Mouse (Mus musculus) ES-Bruce4 (cell line): Measurements from ENCODE around the gene Map3k14. TPM values are rescaled to one million over a fixed set of nuclear protein-coding genes. Genes with fewer than 3 reads are reported as not detected.

Experiments
- H3K27ac ChIP-seq: 2 replicates; pipeline ENCODE4 v1.5.1; 2012; ENCODE audit warnings: low read length, inconsistent platforms; ENCODE audit not compliant: insufficient read depth
- H3K27me3 ChIP-seq: 2 replicates; pipeline ENCODE4 v1.6.1; 2012; ENCODE audit warnings: mild to moderate bottlenecking, low read length, inconsistent platforms; ENCODE audit not compliant: control insufficient read depth, poor library complexity, insufficient read depth, severe bottlenecking
- H3K36me3 ChIP-seq: 2 replicates; pipeline ENCODE4 v1.6.1; 2012; ENCODE audit warnings: inconsistent platforms, mild to moderate bottlenecking, low read length, moderate library complexity; ENCODE audit not compliant: control insufficient read depth, poor library complexity, insufficient read depth, severe bottlenecking
- H3K4me1 ChIP-seq: one replicate; pipeline ENCODE4 v1.8.1; 2011; ENCODE audit warnings: low read length; ENCODE audit not compliant: control insufficient read depth, insufficient read depth
- H3K4me3 ChIP-seq: 2 replicates; pipeline ENCODE4 v1.5.1; 2011; ENCODE audit warnings: low read depth, mild to moderate bottlenecking, low read length
- H3K9ac ChIP-seq: 2 replicates; pipeline ENCODE4 v1.6.1; 2012; ENCODE audit warnings: low read depth, mild to moderate bottlenecking, inconsistent platforms; ENCODE audit not compliant: poor library complexity, severe bottlenecking
- H3K9me3 ChIP-seq: replicated peaks from 2 replicates; pipeline ENCODE4 v1.6.1; 2012; ENCODE audit warnings: mild to moderate bottlenecking, low read length, inconsistent platforms; ENCODE audit not compliant: control insufficient read depth, poor library complexity, insufficient read depth, severe bottlenecking
- CTCF ChIP-seq: IDR thresholded peaks from one replicate; pipeline ENCODE4 v1.8.1; 2011; ENCODE audit warnings: low read depth, low read length
- EP300 ChIP-seq: IDR thresholded peaks from 2 replicates; pipeline ENCODE4 v1.6.1; 2011; ENCODE audit warnings: low read depth, low read length; ENCODE audit not compliant: insufficient read depth
- POLR2A ChIP-seq: IDR thresholded peaks from one replicate; pipeline ENCODE4 v1.8.1; 2011; ENCODE audit warnings: low read length; ENCODE audit not compliant: insufficient read depth
- polyA plus RNA-seq: library from polyadenylated mRNA; stranded (reverse); fragments of >200 nt; gene quantifications from 2 replicates; pipeline ENCODE4 v1.2.4, GENCODE M21; 2011; ENCODE audit warnings: low read depth; ENCODE audit not compliant: missing spikeins, insufficient read depth, insufficient read length

The Map3k14 gene
- polyA plus RNA-seq, 1 experiment = 2.2 TPM

GRCm38 (mm10) chr11:103262412-103263267 lies 4.6 kb downstream of the Map3k14 start:
- Histone ChIP-seq H3K4me1 (no peaks in the 10 kb centered on the region), H3K9ac (no peak overlapping the region), H3K27ac (no peak overlapping the region), H3K4me3 (no peak overlapping the region), H3K9me3 (no peaks in the 10 kb centered on the region), H3K27me3 (no peaks in the 10 kb centered on the region), H3K36me3 (no peaks in the 10 kb centered on the region)
- TF ChIP-seq CTCF = no peak
- no peak for TF ChIP-seq POLR2A
- no peak for TF ChIP-seq EP300

GRCm38 (mm10) chr11:103261671-103262411 lies 5.4 kb downstream of the Map3k14 start:
- Histone ChIP-seq H3K36me3 (no peaks in the 10 kb centered on the region), H3K4me3 (no peak overlapping the region), H3K9me3 (no peaks in the 10 kb centered on the region), H3K9ac (no peak overlapping the region), H3K4me1 (no peaks in the 10 kb centered on the region), H3K27ac (no peak overlapping the region), H3K27me3 (no peaks in the 10 kb centered on the region)
- TF ChIP-seq CTCF (no peak), POLR2A (no peak), EP300 (no peak)

DNA sequence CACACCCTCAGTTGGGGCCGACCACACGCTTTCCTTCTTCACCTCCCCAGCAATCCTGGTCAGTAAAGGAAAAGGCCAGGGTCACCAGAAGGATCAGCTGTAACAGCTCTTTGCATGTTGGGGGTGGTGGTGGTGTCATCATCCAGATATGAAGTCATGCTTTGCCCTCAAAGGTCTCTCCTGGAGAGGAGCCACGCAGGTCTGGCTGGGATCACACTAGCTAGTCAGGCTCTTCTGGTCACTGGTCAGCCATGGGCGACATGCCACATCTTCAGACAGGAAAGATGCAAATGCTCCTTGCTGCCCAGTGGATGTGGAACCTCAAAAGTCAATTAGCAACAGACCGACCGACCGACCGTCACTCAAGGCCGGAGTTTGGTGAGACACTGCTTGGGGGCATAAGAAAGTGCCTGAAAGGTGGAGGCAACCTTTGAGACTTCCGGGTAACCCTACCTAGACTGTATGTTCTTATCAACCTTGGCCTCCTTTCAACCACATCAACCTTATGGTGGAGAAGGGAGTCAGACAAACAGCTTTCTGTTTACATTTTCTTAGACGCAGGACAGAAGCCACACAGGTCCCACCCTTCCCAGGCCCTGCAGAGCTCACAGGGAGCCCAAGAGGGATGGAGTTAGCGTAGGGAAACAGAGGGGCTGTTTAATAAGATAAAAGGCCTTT lies 6.6 kb downstream of the Map3k14 start:
- H3K4me1 ChIP-seq = no peaks in the 10 kb centered on the region
- H3K27ac ChIP-seq = no peak overlapping the region
- H3K9me3 ChIP-seq = no peaks in the 10 kb centered on the region
- H3K9ac ChIP-seq = no peak overlapping the region
- TF ChIP-seq POLR2A (no peak), CTCF (no peak), EP300 (no peak)
- no peaks in the 10 kb centered on the region for H3K36me3 ChIP-seq
- no peaks in the 10 kb centered on the region for H3K27me3 ChIP-seq
- H3K4me3 ChIP-seq = no peak overlapping the region

GRCm38 (mm10) chr11:103260034-103260433 lies 7.2 kb downstream of the Map3k14 start:
- Histone ChIP-seq H3K27me3 (no peaks in the 10 kb centered on the region), H3K9ac (no peak overlapping the region), H3K9me3 (no peaks in the 10 kb centered on the region), H3K27ac (no peak overlapping the region), H3K36me3 (no peaks in the 10 kb centered on the region), H3K4me1 (no peaks in the 10 kb centered on the region), H3K4me3 (no peak overlapping the region)
- TF ChIP-seq POLR2A = no peak
- TF ChIP-seq CTCF = no peak
- no peak for TF ChIP-seq EP300

DNA sequence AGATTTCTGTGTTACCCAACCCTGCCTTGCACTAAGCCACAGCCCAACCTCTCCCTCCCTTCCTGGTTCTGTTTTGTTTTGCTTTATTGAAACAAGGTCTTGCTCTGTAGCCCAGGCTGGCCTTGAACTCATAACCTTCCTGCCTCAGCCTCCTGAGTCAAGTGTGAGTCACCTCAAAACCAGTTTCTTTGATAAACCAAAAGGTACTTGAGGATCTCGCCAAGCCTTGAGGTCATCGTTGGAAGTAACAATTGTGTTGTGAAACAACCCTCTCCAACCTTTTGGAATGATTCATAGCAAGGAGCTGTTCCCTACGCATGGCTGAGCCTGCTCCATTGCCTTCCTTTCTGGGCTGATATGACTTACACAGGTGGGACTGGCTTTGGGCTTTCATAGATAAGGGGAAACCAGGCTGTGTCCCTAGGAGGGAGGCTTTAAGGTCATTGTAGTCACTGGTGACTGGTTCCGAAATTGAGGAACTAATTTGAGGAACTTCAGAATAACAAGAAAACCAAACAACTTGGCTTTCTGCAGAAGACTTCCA lies 9.3 kb downstream of the Map3k14 start:
- H3K4me1 ChIP-seq = no peaks in the 10 kb centered on the region
- H3K36me3 ChIP-seq = no peaks in the 10 kb centered on the region
- no peak for TF ChIP-seq POLR2A
- TF ChIP-seq CTCF = no peak
- TF ChIP-seq EP300 = no peak
- no peak overlapping the region for H3K27ac ChIP-seq
- H3K4me3 ChIP-seq = no peak overlapping the region
- H3K27me3 ChIP-seq = no peaks in the 10 kb centered on the region
- H3K9me3 ChIP-seq = no peaks in the 10 kb centered on the region
- H3K9ac ChIP-seq = no peak overlapping the region
